Mouse (Mus musculus) stomach, postnatal 0 days (tissue): ENCODE measurements at regions not wholly inside any gene's neighbourhood (a gene's known extent, or its start where the extent isn't known, plus 50 kb on each side); places are given as distances from the start of the nearest gene placed in this dataset.

ENCODE experiments used
- CTCF ChIP-seq: IDR thresholded peaks from 2 replicates; pipeline ENCODE4 v1.5.1; 2016; ENCODE audit warnings: antibody characterized with exemption, low read depth, mild to moderate bottlenecking, moderate library complexity
- EP300 ChIP-seq: optimal IDR thresholded peaks from 2 replicates; pipeline ENCODE3; 2016; ENCODE audit warnings: antibody characterized with exemption

DNA sequence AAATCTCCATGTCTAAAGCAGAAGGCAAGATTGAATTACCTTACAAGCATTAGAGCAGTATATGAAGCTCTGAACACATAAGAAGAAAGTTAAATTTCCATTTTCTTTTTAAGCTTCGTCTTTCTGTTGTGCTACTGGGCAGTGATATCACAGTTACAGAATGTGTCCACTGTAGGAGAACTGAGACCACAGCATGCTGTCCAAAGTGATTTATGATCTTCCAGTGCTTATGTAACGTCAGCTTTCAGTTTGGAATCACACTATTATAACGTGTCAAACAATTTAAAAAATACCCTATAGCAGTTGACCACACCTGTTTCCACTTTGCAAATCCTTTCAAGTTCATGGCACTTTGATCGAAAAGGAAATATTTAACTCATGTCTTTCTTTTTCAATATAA is 221.7 kb downstream of the Pros1 start:
- TF ChIP-seq CTCF (no peak), EP300 (no peak)
